Mouse (Mus musculus) cerebellum, adult (tissue): Measurements from ENCODE around the gene Akap12.

ENCODE experiments used
- ATAC-seq: cut with Nextera tagmentation; 2 replicates; pipeline ENCODE4 v1.9.2; 2017; ENCODE audit warnings: mild to moderate bottlenecking, moderate library complexity, mixed read lengths; ENCODE audit not compliant: insufficient number of reproducible peaks, low FRiP score, low TSS enrichment

The Akap12 gene

GRCm38 (mm10) chr10:4354371-4355260, 88.4 kb downstream of the Akap12 start:
- no peak for ATAC-seq

GRCm38 (mm10) chr10:4355882-4356451, 89.8 kb downstream of the Akap12 start:
- ATAC-seq, result no peak

DNA sequence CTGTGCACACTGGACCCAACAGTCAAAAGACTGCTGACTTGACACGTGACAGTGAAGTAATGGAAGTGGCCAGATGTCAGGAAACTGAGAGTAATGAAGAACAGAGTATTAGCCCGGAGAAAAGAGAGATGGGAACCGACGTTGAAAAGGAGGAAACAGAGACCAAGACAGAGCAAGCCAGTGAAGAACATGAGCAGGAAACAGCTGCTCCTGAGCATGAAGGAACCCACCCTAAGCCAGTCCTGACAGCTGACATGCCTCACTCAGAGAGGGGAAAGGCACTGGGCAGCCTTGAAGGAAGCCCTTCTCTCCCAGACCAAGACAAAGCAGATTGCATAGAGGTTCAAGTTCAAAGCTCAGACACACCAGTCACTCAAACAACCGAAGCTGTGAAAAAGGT, 90.5 kb downstream of the Akap12 start:
- no peak for ATAC-seq

- ATAC-seq, result no peak
These were observed 91.3 kb downstream of the Akap12 start for GRCm38 (mm10) chr10:4357435-4357834.

GRCm38 (mm10) chr10:4364618-4365017, 98.4 kb downstream of the Akap12 start:
- no peak for ATAC-seq

DNA sequence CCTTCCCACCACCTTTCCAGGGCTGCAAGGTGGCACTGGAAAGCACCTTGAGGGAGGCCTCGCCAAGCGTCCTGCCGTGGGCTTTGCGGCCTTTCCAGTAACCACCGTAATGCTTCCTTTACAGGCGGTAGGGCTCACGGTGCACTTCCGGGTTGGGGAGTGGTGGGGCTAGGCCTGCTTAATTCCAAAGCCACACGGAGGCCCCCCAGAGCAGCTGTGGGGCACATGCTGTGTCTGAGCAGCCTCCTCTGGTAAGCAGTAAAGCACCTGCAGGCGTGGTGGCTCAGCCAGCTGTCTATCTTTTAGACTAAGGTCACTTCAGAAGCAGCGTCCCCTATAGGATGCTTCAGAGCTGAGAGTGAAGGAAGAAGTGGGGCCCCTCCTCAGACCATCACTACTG, 103.9 kb downstream of the Akap12 start:
- no peak for ATAC-seq

DNA sequence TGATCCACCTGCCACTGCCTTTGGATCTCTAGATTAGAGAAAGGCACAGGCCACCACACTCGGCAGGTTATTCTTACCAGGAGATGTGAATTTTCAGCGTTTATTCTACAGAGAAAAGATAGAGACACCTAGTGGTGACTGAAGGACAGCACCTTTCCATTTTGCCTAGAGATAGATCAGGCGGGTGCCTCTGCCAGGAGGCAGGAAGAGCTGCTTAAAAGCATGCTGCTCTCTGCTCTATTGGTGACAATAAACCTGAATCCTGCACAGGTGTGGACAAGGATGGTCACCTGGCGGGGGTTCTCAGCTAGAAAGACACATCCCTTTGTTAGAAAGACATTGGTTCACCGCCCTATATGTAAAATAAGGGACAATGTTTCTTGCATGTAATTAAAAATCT, 105.8 kb downstream of the Akap12 start:
- peak; percentile 71 for ATAC-seq

GRCm38 (mm10) chr10:4373558-4373957, 107.4 kb downstream of the Akap12 start:
- no peak for ATAC-seq

DNA sequence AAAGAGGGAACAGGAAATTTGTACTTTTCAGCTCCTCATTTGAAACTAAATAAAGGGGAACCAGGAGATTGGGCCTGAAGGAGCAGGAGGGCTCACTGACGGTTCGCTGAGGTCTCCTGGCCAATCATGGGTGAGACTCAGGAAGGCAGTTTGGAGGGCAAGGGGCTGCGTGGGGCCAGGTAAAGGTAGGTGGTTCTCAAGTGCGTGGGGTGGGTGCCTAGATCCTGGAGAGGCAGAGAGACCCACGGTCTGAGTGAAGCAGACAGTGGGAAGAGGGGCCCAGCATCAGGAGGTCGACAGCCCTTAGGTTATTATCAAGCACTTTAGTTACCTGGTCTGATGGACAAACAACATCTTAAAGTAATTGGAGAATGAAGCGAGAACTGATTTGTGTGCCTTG, 108.1 kb downstream of the Akap12 start:
- no peak for ATAC-seq

GRCm38 (mm10) chr10:4374734-4375133, 108.6 kb downstream of the Akap12 start:
- ATAC-seq, result no peak

GRCm38 (mm10) chr10:4375267-4375666, 109.1 kb downstream of the Akap12 start:
- ATAC-seq, result no peak

- no peak for ATAC-seq
These were observed 110.3 kb downstream of the Akap12 start for GRCm38 (mm10) chr10:4376461-4376860.

DNA sequence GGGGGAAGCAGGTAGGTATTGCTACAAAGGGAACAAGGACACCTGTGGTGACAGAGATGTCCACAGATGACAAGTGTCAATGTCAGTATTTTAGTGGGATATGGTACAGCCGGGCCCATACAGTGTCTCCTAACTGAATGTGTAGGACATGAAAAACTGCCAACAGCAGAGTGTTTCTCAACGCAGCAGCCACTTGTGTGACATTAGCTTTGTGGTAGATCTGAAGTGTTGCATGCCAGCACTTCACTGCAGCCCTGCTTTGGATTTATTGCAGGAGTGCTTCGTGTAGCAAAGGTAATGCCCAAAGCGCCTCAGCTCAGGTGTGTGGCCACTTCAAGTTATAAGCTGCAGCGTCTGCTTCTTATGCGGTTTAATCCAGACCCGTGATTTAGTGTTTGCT, 110.8 kb downstream of the Akap12 start:
- ATAC-seq, result no peak

DNA sequence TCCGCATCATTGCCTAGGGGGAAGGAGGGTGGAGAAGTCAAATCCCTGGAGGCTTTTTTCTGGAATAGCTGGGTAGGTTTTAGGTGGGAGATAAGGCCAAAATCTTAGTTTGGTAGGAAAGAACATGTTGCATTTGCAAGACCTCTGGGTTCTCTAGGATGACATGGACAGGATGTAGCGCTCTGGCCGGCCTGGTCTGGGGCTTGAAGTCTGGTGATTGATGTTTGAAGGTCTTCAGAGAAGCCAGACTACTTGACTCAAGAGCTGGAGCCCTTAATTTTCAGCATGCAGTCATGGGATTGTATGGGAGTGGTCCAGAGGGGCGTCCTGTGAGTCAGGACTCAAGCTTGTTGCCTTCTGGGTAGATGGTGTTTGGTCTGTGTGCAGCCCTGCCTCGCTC, 114.6 kb downstream of the Akap12 start:
- ATAC-seq, result no peak

DNA sequence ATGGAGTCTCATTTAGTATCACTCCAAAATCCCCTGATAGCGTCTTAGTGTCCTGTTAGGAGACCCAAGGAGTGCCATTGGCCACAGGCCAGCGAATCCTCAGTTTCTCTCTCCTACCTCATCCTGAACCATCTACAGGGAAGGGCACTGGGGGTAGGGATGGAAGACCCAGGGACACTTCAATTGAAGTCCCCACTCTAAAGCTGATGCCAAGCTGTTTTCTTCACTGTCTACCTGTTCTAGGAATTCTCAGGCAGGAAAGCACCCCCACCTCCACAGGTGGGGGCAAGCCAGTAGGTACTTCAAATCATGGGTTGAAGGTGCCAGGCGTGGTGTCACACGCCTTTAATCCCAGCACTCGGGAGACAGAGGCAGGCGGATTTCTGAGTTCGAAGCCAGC, 118.1 kb downstream of the Akap12 start:
- ATAC-seq, result no peak

GRCm38 (mm10) chr10:4386609-4387591, 120.7 kb downstream of the Akap12 start:
- peak; percentile 75 for ATAC-seq

DNA sequence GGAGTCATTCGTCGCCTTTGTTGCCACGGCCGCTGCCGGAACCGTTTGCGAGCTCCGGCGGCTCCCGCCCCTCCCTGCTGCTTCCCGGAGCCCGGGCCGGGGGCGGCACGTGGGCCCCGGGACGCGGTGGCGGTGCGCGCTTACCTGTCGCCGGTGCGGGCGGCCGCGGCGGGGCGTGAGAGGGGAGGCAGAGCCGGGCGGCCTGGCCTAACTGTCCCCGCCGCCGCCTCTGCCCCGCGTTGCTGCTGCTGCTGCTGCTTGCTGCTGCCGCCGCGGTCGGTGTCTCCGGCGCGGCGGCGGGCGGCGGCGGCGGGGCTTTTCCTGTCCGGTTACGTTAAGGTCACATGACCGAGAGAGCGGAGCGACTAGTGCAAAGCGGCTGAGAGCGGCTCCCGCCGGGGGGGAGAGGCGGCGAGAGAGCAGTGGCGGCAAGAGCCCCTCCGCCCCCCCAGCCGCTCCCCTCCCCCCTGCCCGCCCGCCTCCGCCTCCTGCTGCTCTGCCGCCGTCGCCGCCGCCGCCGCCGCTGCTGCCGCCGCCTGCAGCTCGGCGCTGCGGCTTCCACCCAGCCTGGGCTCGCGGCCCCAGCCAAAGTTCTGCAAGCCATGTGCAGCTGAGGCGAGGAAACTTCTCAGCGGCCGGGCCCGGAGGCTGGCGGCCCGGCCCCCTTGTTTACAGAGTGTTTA, 121.7 kb downstream of the Akap12 start, which contains the start of gene Zbtb2:
TSS of gene Zbtb2 (minus strand) at position 408 of the 683 bp plus-strand sequence.
- ATAC-seq, result peak; percentile 17; the same call in 1 of the 2 replicates

DNA sequence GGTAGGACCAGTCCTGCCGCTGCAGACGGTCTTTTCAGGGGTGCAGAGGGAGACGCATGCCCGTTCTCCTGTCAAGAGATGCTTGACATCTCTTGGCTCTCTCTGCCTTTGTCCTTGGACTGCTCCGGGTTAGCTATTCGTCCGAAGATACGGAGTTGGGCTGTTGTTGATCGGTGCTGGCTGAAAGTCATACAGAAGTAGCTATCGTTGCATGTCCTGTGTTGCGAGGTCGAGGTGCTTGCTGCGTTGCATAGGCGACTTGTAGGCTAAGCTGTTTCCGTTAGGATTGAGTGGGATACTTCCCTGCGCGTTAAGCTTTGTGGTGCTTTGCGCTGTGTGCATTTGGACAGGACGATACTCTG, 122.2 kb downstream of the Akap12 start:
- ATAC-seq, result no peak

GRCm38 (mm10) chr10:4389036-4389435, 122.9 kb downstream of the Akap12 start:
- no peak for ATAC-seq

DNA sequence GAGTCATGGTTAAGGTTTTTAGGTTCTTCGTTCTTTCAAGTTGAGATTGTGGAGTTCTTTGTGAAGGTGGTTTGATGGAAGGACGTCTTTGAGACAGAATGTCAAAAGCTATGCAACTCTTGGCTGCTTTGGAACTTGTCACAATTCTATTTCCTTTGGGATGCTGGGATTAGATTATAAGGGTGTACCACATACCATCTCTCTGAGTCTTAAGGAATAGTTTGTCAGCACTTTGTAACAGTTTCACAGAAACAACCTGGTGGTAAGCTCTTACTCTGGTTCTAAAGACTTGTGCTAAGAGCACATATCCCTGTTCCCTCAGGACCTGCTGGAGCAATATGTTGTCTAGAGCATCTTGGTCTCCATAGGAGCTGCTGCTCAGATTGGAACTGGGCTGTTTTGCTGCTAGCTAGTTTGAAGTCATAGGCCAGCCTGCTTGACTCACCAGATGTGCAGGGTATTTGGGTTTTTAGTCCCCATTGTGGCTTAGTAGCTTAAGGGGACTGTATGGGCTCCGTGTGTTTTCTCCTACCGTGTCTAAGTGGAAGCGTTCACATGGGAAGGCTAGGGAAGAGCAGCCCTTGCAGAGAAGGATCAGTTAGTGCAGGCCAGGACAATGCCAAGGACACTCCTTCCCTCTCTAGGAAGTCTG, 123.4 kb downstream of the Akap12 start:
- no peak for ATAC-seq
